Mouse (Mus musculus) lung, postnatal 25 days (tissue): ENCODE measurements around the gene Klhl3.

Source experiments
- DNase-seq: peaks from one replicate; pipeline ENCODE4 v3.0.0; 2022; ENCODE audit warnings: low spot score

The Klhl3 gene

GRCm38 (mm10) chr13:57960254-57960653, 153.1 kb downstream of the Klhl3 start:
- DNase-seq: no peak

GRCm38 (mm10) chr13:57959806-57960205, 153.6 kb downstream of the Klhl3 start:
- no peak for DNase-seq
